Mouse (Mus musculus): ENCODE data around the gene Catsperz.

- no peak for TF ChIP-seq CTCF (IDR thresholded peaks at IDR 0.05)
- no peak for TF ChIP-seq EP300 (IDR thresholded peaks at IDR 0.05)
These were observed 18.5 kb upstream of the Catsperz start for GRCm38 (mm10) chr19:6943709-6944108.
